Mouse (Mus musculus) neural tube, embryonic 14.5 days (tissue): Measurements from ENCODE around the gene Masp1. TPM values are rescaled to one million over a fixed set of nuclear protein-coding genes. Genes with fewer than 3 reads are reported as not detected.
A peak's percentile ranks its signal among the peaks of the same experiment; 100 is the strongest.

Source experiments
- ATAC-seq: fragments of 200-750 bp; cut with Nextera tagmentation; 2 replicates; pipeline ENCODE4 v1.8.0; 2017; ENCODE audit warnings: low read depth, mild to moderate bottlenecking, moderate TSS enrichment, moderate library complexity
- H3K27ac ChIP-seq: fragments of 300-500 bp; sonication (generic); 2 replicates; pipeline ENCODE4 v1.5.1; 2014; ENCODE audit warnings: low read depth, mild to moderate bottlenecking, control low read depth, low read length, moderate library complexity, mixed read lengths
- H3K27me3 ChIP-seq: fragments of 300-500 bp; sonication (generic); 2 replicates; pipeline ENCODE4 v1.6.1; 2014; ENCODE audit warnings: low read length; ENCODE audit not compliant: control insufficient read depth, insufficient read depth
- H3K36me3 ChIP-seq: fragments of 300-500 bp; sonication (generic); 2 replicates; pipeline ENCODE4 v1.6.1; 2014; ENCODE audit warnings: low read length, mixed read lengths; ENCODE audit not compliant: control insufficient read depth, insufficient read depth
- H3K4me1 ChIP-seq: fragments of 300-500 bp; sonication (generic); 2 replicates; pipeline ENCODE4 v1.6.1; 2014; ENCODE audit warnings: low read length; ENCODE audit not compliant: control insufficient read depth, insufficient read depth
- H3K4me2 ChIP-seq: fragments of 300-500 bp; sonication (generic); 2 replicates; pipeline ENCODE4 v1.6.1; 2014; ENCODE audit warnings: mild to moderate bottlenecking, low read depth, low read length, control low read depth
- H3K4me3 ChIP-seq: fragments of 300-500 bp; sonication (generic); 2 replicates; pipeline ENCODE4 v1.5.1; 2014; ENCODE audit warnings: low read depth, low read length, control low read depth, mixed read lengths
- H3K9ac ChIP-seq: fragments of 300-500 bp; sonication (generic); replicated peaks from 2 replicates; pipeline ENCODE4 v1.6.1; 2014; ENCODE audit warnings: low read depth, mild to moderate bottlenecking, control low read depth, low read length, mixed read lengths
- H3K9me3 ChIP-seq: fragments of 300-500 bp; sonication (generic); 2 replicates; pipeline ENCODE4 v1.6.1; 2016; ENCODE audit warnings: low read length; ENCODE audit not compliant: control insufficient read depth
- WGBS: fragments of 180-500 bp; shearing (Covaris S2); extraction: QIAGEN DNeasy Blood & Tissue Kit; methylation state at CpG from one replicate; pipeline ENCODE4 v1.1.7; 2014; 5-methylcytosine and 5-hydroxymethylcytosine counted together
- polyA plus RNA-seq: library from polyadenylated mRNA; unstranded; fragments of >200 nt; fragmentation: Nextera tagmentation; extraction: Ambion mirVana; gene quantifications from 2 replicates; pipeline ENCODE4 v1.2.1, GENCODE M21; 2014

Gene Masp1
- polyA plus RNA-seq, 1 experiment from 2014 or later = 35.6 TPM

GRCm38 (mm10) chr16:23456534-23456933 lies 64.1 kb downstream of the Masp1 start:
- H3K27ac ChIP-seq = no peak overlapping the region
- WGBS = 86% methylated on average over 3 of the region's 3 CpGs
- no peaks in the 10 kb centered on the region for H3K36me3 ChIP-seq
- no peak overlapping the region for H3K4me2 ChIP-seq
- no peak overlapping the region for H3K9ac ChIP-seq
- no peaks in the 10 kb centered on the region for H3K4me1 ChIP-seq
- no peaks in the 10 kb centered on the region for H3K9me3 ChIP-seq
- H3K4me3 ChIP-seq = no peak overlapping the region
- no peak for ATAC-seq
- H3K27me3 ChIP-seq = no peaks in the 10 kb centered on the region

GRCm38 (mm10) chr16:23454376-23454775 lies 66.2 kb downstream of the Masp1 start:
- no peak overlapping the region for H3K4me2 ChIP-seq
- no peak overlapping the region for H3K27ac ChIP-seq
- H3K9me3 ChIP-seq = no peaks in the 10 kb centered on the region
- WGBS = 75% methylated on average over 6 of the region's 6 CpGs
- no peaks in the 10 kb centered on the region for H3K36me3 ChIP-seq
- no peak overlapping the region for H3K4me3 ChIP-seq
- H3K27me3 ChIP-seq = no peaks in the 10 kb centered on the region
- no peaks in the 10 kb centered on the region for H3K4me1 ChIP-seq
- no peak for ATAC-seq
- no peak overlapping the region for H3K9ac ChIP-seq

- Histone ChIP-seq H3K4me3 (no peak overlapping the region), H3K9ac (no peak overlapping the region), H3K27me3 (no peaks in the 10 kb centered on the region), H3K36me3 (no peaks in the 10 kb centered on the region), H3K4me1 (no peaks in the 10 kb centered on the region), H3K4me2 (no peak overlapping the region), H3K9me3 (no peaks in the 10 kb centered on the region), H3K27ac (no peak overlapping the region)
- ATAC-seq = peak; percentile 86
- 14% methylated on average over 3 of the region's 3 CpGs for WGBS
These were observed 68.1 kb downstream of the Masp1 start for GRCm38 (mm10) chr16:23452476-23452875.

DNA sequence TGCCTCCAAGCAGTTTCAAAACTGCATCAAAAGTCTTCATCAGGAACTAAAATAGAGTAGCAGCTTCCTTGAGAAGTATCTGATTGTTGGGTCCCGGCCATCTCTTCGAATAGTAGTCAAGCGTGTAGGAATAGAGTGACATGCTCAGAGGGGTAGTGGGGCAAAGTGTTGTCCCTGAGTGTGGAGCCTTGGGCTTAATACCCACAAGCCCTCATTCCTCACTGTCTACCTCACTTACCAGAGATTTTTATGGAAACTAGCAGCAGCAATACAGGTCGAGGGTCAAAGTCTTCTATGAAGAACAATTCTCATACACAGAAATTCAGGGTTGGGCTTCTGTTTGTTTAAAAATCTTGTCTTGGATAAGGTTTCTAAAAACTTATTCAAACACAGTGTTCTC lies 69.8 kb downstream of the Masp1 start:
- Histone ChIP-seq H3K4me1 (no peaks in the 10 kb centered on the region), H3K9ac (no peak overlapping the region), H3K4me2 (no peak overlapping the region), H3K9me3 (no peaks in the 10 kb centered on the region), H3K27me3 (no peaks in the 10 kb centered on the region), H3K4me3 (no peak overlapping the region), H3K36me3 (no peaks in the 10 kb centered on the region), H3K27ac (no peak overlapping the region)
- 88% methylated on average over 4 of the region's 4 CpGs for WGBS
- ATAC-seq = no peak

DNA sequence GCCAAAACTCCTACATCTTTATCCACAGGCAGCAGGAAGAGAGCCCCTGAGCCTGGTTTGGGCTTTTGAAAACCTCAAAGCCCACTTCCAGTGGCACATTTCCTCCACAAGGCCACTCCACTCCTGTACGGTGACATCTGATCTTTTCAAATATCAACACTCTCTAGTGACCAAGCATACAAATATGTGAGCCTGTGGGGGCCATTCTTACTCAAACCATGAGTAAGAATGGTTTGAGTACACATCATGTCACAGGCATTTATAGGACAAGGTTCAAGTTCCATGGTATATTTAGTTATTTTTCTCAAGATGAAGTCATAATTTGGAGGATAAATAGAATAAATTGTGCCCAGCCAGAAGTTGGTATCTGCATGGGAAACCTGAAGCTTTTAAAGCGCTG lies 70.7 kb downstream of the Masp1 start:
- no peaks in the 10 kb centered on the region for H3K9me3 ChIP-seq
- H3K36me3 ChIP-seq = no peaks in the 10 kb centered on the region
- no peak overlapping the region for H3K4me3 ChIP-seq
- ATAC-seq = no peak
- WGBS = 89% methylated on average over 2 of the region's 2 CpGs
- H3K27ac ChIP-seq = no peak overlapping the region
- no peaks in the 10 kb centered on the region for H3K4me1 ChIP-seq
- H3K4me2 ChIP-seq = no peak overlapping the region
- H3K9ac ChIP-seq = no peak overlapping the region
- H3K27me3 ChIP-seq = no peaks in the 10 kb centered on the region

DNA sequence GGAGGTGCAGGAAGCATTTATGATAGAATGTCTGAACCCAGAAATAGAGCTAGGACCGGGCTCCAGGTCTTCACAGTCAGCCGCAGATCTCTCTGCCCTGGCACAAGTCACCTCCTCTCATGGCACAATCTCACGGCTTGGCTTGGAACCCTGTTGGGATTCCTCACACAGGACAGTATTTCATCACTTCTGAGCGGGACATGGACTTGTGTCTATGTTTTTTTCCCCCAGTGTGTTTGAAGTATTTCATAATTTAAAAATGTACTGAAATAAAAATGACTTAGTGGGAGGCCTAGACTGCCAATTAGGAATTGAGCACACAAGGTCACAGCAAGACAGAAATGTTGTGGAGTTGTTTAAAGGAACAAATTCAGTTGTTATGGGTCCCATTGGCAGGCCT lies 76.4 kb downstream of the Masp1 start:
- Histone ChIP-seq H3K4me1 (no peaks in the 10 kb centered on the region), H3K36me3 (no peaks in the 10 kb centered on the region), H3K9me3 (no peaks in the 10 kb centered on the region), H3K4me2 (no peak overlapping the region), H3K27ac (no peak overlapping the region), H3K9ac (no peak overlapping the region), H3K27me3 (no peaks in the 10 kb centered on the region), H3K4me3 (no peak overlapping the region)
- WGBS = 88% methylated on average over 4 of the region's 4 CpGs
- ATAC-seq = no peak

DNA sequence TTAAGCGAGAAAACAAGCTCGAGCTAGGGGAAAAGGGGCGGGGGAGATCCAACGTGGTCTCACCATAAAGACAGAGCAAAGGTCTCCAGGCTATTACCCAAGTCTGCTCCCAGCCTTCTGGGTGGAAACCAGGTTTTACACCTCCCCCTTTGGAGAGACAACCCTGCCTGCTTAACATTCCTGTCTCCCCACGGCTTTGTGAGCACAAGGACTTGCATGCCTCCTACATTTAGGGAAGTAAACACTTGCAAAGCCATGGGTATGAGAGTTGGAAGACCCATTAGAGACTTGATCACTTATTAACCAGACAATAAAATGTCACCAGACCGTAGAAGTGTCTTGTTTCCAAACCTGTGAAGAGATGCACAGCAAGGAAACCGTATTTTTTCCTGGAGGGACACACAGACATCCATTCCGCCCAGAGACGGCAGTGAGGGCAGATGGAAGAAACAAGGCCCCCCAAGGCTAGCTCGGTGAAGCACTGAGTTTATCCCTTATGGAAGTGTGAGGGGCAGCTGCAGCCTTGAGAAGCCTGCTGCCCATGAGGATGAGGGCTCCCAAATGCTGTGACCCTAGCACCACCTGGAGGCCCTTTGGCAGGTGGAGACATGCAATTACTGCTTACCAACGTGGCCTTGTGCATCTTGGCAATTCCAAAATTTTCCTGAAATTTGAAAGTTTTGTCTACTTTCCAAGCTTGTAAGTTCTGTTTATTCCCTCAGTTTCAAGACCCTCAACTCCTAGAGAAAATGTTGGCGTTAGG lies 83.0 kb downstream of the Masp1 start:
- no peak for ATAC-seq
- WGBS = 53% methylated on average over 12 of the region's 12 CpGs
- H3K4me1 ChIP-seq = no peaks in the 10 kb centered on the region

DNA sequence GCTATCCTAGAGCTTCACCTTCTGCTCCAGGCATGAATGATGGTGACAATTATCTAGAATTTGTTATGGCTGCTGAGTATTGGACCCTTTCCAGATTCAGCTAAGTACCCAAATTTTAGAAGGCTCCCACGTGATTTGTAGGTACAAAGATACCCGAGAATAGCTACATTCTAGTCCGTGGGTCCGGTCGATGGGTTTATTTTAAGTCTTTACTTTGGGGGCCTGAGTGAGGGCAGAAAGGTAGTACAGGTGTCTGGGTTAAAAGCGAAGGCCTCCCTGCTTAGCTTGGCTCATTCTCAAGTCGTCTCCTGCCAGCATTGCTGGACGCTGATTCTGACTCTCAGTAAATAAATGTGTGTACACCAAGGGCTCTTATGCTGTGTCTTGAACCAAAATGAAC lies 90.6 kb downstream of the Masp1 start:
- no peak overlapping the region for H3K4me2 ChIP-seq
- H3K9me3 ChIP-seq = no peaks in the 10 kb centered on the region
- no peak overlapping the region for H3K4me3 ChIP-seq
- no peaks in the 10 kb centered on the region for H3K4me1 ChIP-seq
- no peak for ATAC-seq
- H3K9ac ChIP-seq = no peak overlapping the region
- no peaks in the 10 kb centered on the region for H3K36me3 ChIP-seq
- no peak overlapping the region for H3K27ac ChIP-seq
- WGBS = 87% methylated on average over 8 of the region's 8 CpGs
- no peaks in the 10 kb centered on the region for H3K27me3 ChIP-seq

More for the DNA sequence above, 83.0 kb downstream of the Masp1 start:
- Histone ChIP-seq H3K9ac (no peak overlapping the region), H3K27me3 (no peaks in the 10 kb centered on the region), H3K9me3 (no peaks in the 10 kb centered on the region), H3K27ac (no peak overlapping the region), H3K4me3 (no peak overlapping the region), H3K4me2 (no peak overlapping the region), H3K36me3 (no peaks in the 10 kb centered on the region)

GRCm38 (mm10) chr16:23428647-23429319 lies 91.8 kb downstream of the Masp1 start, which contains the start of gene Rtp1:
Rtp1 (plus strand) TSS chr16:23429133.
- no peak for ATAC-seq
- H3K27ac ChIP-seq = no peak within 1 kb of the TSS
- H3K36me3 ChIP-seq = no peaks in the 10 kb centered on the region
- no peak within 1 kb of the TSS for H3K4me3 ChIP-seq
- WGBS = 89% methylated on average over 7 of the region's 7 CpGs
- no peaks in the 10 kb centered on the region for H3K27me3 ChIP-seq
- H3K4me2 ChIP-seq = no peak within 1 kb of the TSS
- H3K9me3 ChIP-seq = no peaks in the 10 kb centered on the region
- no peak within 1 kb of the TSS for H3K9ac ChIP-seq
- no peaks in the 10 kb centered on the region for H3K4me1 ChIP-seq
